Mouse (Mus musculus): ENCODE data around the gene Hoxc6. TPM values are rescaled to one million over a fixed set of nuclear protein-coding genes. Genes with fewer than 3 reads are reported as not detected.

Hoxc6 gene
- polyA plus RNA-seq, 1 experiment from 2014 or later = 0.49 TPM

DNA sequence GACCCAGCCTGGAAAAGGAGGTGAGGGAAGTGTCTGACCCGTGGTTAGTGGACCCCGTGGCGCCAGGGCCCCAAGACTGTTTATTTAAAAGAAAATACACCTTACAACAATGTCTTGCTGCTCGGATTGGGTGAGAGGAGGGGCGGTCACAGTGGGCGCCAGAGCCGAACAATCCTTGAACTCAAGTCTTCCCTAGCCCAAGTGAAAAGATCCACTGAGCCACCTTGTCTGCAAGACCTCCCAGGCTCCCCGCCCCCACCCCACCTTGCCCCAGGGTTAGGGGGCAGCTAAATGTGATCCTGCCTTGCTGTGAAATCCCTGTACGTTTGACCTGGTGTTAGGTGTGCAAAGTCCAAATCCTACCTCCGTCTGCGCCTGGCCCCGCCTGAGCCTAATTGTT is 41.2 kb upstream of the Hoxc6 start:
- no peak overlapping the region for H3K4me2 ChIP-seq
- ATAC-seq (replicated peaks; ENCODE audit: insufficient number of reproducible peaks, low FRiP score, low TSS enrichment) = no peak
- no peak overlapping the region for H3K9ac ChIP-seq (ENCODE audit: low read depth, low read length)
- peaks cover 95% of the 10 kb centered on the region for H3K27me3 ChIP-seq (ENCODE audit: control insufficient read depth, insufficient read depth, low read length)
- H3K36me3 ChIP-seq (ENCODE audit: control insufficient read depth, insufficient read depth, low read length) = no peaks in the 10 kb centered on the region
- no peak overlapping the region for H3K27ac ChIP-seq (ENCODE audit: low read depth, low read length)
- H3K9me3 ChIP-seq (replicated peaks; ENCODE audit: control insufficient read depth, low read length) = no peaks in the 10 kb centered on the region
- no peak overlapping the region for H3K4me3 ChIP-seq (ENCODE audit: low read depth, low read length)
- WGBS (ENCODE audit: insufficient replicate concordance) = 0% methylated on average over 12 of the region's 12 CpGs
- peaks cover 3% of the 10 kb centered on the region; the same call in 1 of the 2 replicates for H3K4me1 ChIP-seq (ENCODE audit: control insufficient read depth, insufficient read depth, low read length)

DNA sequence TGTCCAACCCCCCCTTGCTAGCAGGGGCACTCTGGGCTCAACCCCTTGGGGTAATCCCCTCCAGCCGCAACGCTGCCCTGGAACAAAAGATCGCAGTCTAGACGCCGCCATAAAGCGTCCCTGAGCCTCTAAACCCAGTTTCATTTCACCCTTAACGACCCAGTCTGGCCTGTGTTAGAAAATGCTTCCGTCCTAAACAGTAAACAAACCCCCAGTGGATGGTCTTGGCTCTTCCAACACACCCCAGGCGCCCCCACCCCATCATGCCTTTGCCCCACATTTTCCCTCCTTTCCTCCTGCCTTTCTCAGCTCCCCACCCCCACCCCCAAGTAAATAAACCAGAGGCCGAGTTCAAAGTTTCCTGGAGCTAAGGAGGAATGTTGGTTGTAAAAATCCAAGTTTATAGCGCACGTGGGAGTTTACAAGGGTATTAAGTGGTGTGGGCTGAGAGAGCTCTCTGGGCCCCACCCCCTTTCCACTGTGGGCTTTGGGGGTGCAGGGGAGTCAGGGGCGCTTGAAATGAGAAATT is 38.3 kb upstream of the Hoxc6 start:
- Histone ChIP-seq H3K4me3 (ENCODE audit: low read depth, low read length) (no peak overlapping the region), H3K9ac (ENCODE audit: low read depth, low read length) (no peak overlapping the region)
- ATAC-seq (replicated peaks; ENCODE audit: insufficient number of reproducible peaks, low FRiP score, low TSS enrichment) = no peak

DNA sequence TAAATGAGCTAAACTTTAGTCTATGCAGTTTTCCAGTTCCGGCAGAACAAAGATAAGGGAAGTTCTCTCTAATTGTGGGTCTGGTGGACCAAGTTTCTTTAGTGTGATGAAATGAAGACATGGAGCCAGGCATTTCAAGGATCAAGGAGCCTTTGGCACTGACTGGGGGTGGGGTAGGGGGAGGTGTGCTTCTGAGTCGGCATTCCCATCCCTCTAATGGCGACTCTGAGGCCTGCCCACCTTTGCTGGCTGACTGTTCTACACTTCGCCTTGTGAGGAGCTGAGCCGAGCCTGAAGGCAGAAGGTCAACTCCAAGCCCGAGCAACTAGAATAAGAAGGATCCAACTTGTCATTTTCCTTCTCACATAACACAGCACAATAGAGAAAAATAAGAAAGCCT is 36.3 kb upstream of the Hoxc6 start:
- H3K4me3 ChIP-seq (ENCODE audit: low read depth, low read length) = no peak overlapping the region
- H3K27me3 ChIP-seq (ENCODE audit: control insufficient read depth, insufficient read depth, low read length) = peaks cover 94% of the 10 kb centered on the region
- 0 out of 2 replicates have a peak, but pooled peaks cover under 1% of the 10 kb centered on the region for H3K4me1 ChIP-seq (ENCODE audit: control insufficient read depth, insufficient read depth, low read length)
- H3K9me3 ChIP-seq (replicated peaks; ENCODE audit: control insufficient read depth, low read length) = no peaks in the 10 kb centered on the region
- no peak for ATAC-seq (replicated peaks; ENCODE audit: insufficient number of reproducible peaks, low FRiP score, low TSS enrichment)
- H3K36me3 ChIP-seq (ENCODE audit: control insufficient read depth, insufficient read depth, low read length) = no peaks in the 10 kb centered on the region
- no peak overlapping the region for H3K4me2 ChIP-seq
- no peak overlapping the region for H3K9ac ChIP-seq (ENCODE audit: low read depth, low read length)
- WGBS (ENCODE audit: insufficient replicate concordance) = 2% methylated on average over 6 of the region's 6 CpGs
- no peak overlapping the region for H3K27ac ChIP-seq (ENCODE audit: low read depth, low read length)

More for the DNA sequence above, 38.3 kb upstream of the Hoxc6 start:
- Histone ChIP-seq H3K4me2 (no peak overlapping the region), H3K9me3 (replicated peaks; ENCODE audit: control insufficient read depth, low read length) (no peaks in the 10 kb centered on the region), H3K27ac (ENCODE audit: low read depth, low read length) (no peak overlapping the region), H3K36me3 (ENCODE audit: control insufficient read depth, insufficient read depth, low read length) (no peaks in the 10 kb centered on the region), H3K4me1 (ENCODE audit: control insufficient read depth, insufficient read depth, low read length) (peaks cover 3% of the 10 kb centered on the region; the same call in 1 of the 2 replicates), H3K27me3 (ENCODE audit: control insufficient read depth, insufficient read depth, low read length) (peaks cover 94% of the 10 kb centered on the region)
- 3% methylated on average over 13 of the region's 13 CpGs for WGBS (ENCODE audit: insufficient replicate concordance)

DNA sequence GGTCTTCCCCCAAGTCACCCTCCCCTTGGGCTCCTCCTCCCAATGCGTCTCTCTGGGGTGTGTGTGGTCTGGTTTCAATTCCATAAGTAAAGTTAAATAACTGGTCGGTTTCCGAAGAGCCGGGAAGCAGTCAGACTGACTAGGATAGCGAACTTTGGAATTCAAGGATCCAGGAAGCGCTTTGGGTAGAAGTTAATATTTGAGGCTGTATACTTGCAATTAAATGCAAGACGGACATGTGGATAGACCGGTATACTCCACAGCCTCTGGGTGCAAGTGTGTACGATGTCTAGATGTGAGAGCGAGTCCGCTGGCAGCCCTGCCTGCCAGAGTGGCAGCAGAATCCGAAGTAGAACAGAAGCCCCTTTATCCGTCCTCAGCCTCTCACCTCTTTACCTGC is 35.6 kb upstream of the Hoxc6 start:
- H3K4me1 ChIP-seq (ENCODE audit: control insufficient read depth, insufficient read depth, low read length) = 0 out of 2 replicates have a peak, but pooled peaks cover 2% of the 10 kb centered on the region
- 1% methylated on average over 13 of the region's 13 CpGs for WGBS (ENCODE audit: insufficient replicate concordance)
- H3K36me3 ChIP-seq (ENCODE audit: control insufficient read depth, insufficient read depth, low read length) = no peaks in the 10 kb centered on the region
- no peaks in the 10 kb centered on the region for H3K9me3 ChIP-seq (replicated peaks; ENCODE audit: control insufficient read depth, low read length)
- no peak overlapping the region for H3K4me2 ChIP-seq
- no peak for ATAC-seq (replicated peaks; ENCODE audit: insufficient number of reproducible peaks, low FRiP score, low TSS enrichment)
- no peak overlapping the region for H3K27ac ChIP-seq (ENCODE audit: low read depth, low read length)
- H3K9ac ChIP-seq (ENCODE audit: low read depth, low read length) = no peak overlapping the region
- H3K27me3 ChIP-seq (ENCODE audit: control insufficient read depth, insufficient read depth, low read length) = peaks cover 94% of the 10 kb centered on the region
- H3K4me3 ChIP-seq (ENCODE audit: low read depth, low read length) = no peak overlapping the region

DNA sequence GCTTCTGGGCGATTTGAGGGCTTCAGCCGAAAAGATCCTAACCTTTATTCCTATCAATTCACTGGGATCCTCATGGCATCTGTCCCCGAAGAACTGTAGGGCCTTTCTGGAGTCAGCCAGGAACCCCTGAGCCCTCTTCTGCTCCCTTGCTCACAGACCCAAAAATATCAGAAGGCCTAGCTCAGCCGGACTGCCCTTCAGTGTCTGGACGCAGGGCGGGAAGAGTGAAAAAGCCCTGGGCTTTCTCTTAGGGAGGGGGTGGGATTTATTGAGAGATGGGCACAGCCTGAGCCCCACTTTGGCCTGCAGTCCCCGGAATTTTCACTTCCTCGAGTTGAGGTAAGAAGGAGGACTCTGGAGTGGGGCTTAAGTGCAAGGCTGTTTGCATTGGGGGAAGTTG is 34.8 kb upstream of the Hoxc6 start:
- WGBS (ENCODE audit: insufficient replicate concordance) = 3% methylated on average over 8 of the region's 8 CpGs
- Histone ChIP-seq H3K9me3 (replicated peaks; ENCODE audit: control insufficient read depth, low read length) (no peaks in the 10 kb centered on the region), H3K27ac (ENCODE audit: low read depth, low read length) (no peak overlapping the region), H3K4me3 (ENCODE audit: low read depth, low read length) (no peak overlapping the region), H3K27me3 (ENCODE audit: control insufficient read depth, insufficient read depth, low read length) (peaks cover 93% of the 10 kb centered on the region), H3K9ac (ENCODE audit: low read depth, low read length) (no peak overlapping the region), H3K4me2 (no peak overlapping the region), H3K4me1 (ENCODE audit: control insufficient read depth, insufficient read depth, low read length) (0 out of 2 replicates have a peak, but pooled peaks cover 2% of the 10 kb centered on the region), H3K36me3 (ENCODE audit: control insufficient read depth, insufficient read depth, low read length) (no peaks in the 10 kb centered on the region)
- no peak for ATAC-seq (replicated peaks; ENCODE audit: insufficient number of reproducible peaks, low FRiP score, low TSS enrichment)

DNA sequence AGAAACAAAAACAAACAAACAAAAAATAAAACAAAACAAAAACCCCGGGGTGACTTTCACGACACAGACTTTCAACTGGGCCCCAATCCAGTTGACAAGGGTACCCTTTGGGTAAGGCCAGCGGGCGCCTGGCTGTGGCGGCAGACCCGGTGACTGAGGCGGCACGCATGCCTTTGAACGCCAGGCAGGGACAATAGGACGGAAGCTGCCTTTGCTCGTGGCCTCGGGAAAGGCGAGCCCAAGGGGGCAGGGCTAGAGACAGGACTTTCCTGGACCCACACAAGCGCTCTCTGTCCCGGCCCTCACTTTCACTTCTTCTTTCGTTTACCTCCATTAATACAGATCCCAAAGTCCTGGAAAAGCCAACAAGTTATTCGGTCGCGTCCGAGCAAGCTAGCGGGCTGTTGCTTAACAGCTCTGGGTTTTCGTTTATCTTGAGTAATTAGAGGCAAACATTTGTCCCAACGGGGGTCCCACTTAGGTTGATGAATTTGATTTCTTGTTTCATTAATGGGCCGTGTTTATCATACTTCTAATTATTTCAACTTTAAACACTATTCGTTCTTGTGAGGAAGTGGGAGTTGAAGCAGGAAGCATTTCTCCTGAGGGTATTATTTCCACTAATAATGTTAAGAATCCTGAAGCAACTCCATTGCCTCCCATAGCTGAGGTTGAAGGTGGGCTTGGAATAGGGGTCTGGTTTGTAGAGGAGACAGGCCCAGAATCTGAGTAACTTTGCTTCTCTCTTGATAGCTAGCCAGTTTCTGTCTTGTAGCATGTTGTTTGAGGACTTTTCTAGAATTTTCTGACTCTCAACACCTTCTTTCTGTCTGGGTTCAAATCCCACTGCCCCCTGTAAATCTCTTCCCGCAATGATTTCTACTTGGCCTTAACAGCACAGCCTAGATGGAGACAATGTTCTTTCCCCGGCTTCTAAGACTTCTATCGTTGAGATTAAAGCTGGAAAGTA is 34.1 kb upstream of the Hoxc6 start:
- H3K27ac ChIP-seq (ENCODE audit: low read depth, low read length) = no peak overlapping the region
- no peak overlapping the region for H3K4me3 ChIP-seq (ENCODE audit: low read depth, low read length)
- no peak overlapping the region for H3K9ac ChIP-seq (ENCODE audit: low read depth, low read length)
- WGBS (ENCODE audit: insufficient replicate concordance) = 1% methylated on average over 28 of the region's 28 CpGs
- no peaks in the 10 kb centered on the region for H3K36me3 ChIP-seq (ENCODE audit: control insufficient read depth, insufficient read depth, low read length)
- H3K27me3 ChIP-seq (ENCODE audit: control insufficient read depth, insufficient read depth, low read length) = peaks cover 93% of the 10 kb centered on the region
- no peaks in the 10 kb centered on the region for H3K9me3 ChIP-seq (replicated peaks; ENCODE audit: control insufficient read depth, low read length)
- H3K4me1 ChIP-seq (ENCODE audit: control insufficient read depth, insufficient read depth, low read length) = 0 out of 2 replicates have a peak, but pooled peaks cover 2% of the 10 kb centered on the region
- no peak overlapping the region for H3K4me2 ChIP-seq
- no peak for ATAC-seq (replicated peaks; ENCODE audit: insufficient number of reproducible peaks, low FRiP score, low TSS enrichment)

DNA sequence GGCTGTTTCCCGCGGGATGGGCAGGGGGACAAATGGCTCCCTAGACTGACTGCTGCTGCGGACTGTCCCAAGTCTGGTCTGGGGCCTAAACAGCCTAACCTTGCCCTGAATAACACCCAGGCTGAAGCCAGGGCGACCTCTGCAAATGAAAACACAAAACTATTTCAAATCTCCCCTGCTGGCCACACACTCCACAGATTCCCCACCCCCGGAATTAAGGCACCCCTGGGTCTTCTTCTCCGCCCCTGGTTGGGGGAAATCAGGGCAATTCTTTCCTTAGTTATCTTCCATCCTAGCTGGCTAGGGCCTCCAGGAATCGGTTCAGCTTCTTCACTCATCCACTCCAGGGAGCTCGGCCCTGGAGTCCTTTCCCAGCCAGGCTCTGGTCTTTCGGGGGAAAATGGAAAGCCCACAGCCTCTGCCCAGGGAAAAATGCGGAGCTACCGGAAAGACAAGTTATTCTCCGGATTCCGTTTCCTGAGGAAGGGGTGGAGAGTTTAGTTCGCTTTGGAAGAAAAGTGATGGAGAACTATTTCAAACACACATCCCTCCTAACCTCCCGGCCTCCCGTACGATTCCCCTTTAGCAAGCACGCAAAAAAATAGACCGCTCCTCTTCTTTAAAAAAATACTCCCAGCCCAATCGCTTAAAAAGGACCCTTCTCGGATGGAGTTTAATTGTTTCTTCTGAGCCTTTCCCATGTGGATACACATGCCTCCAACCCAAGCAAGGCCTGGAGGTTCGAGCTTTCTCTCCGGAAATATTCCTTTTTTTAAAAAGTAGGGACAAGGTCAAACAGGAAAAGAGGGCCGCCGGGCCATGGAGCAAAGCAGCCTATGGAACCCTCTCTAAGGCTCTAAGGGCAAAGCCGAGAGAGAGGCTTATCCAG is 32.8 kb upstream of the Hoxc6 start:
- WGBS (ENCODE audit: insufficient replicate concordance) = 3% methylated on average over 26 of the region's 26 CpGs
- Histone ChIP-seq H3K27ac (ENCODE audit: low read depth, low read length) (no peak overlapping the region), H3K4me3 (ENCODE audit: low read depth, low read length) (no peak overlapping the region), H3K4me1 (ENCODE audit: control insufficient read depth, insufficient read depth, low read length) (0 out of 2 replicates have a peak, but pooled peaks cover 2% of the 10 kb centered on the region), H3K4me2 (no peak overlapping the region), H3K27me3 (ENCODE audit: control insufficient read depth, insufficient read depth, low read length) (peaks cover 96% of the 10 kb centered on the region), H3K9ac (ENCODE audit: low read depth, low read length) (no peak overlapping the region), H3K9me3 (replicated peaks; ENCODE audit: control insufficient read depth, low read length) (no peaks in the 10 kb centered on the region), H3K36me3 (ENCODE audit: control insufficient read depth, insufficient read depth, low read length) (no peaks in the 10 kb centered on the region)
- ATAC-seq (replicated peaks; ENCODE audit: insufficient number of reproducible peaks, low FRiP score, low TSS enrichment) = no peak

Data from heart, embryonic 11.5 days (tissue).